Mouse (Mus musculus): Measurements from ENCODE around the gene Fanca. TPM values are rescaled to one million over a fixed set of nuclear protein-coding genes. Genes with fewer than 3 reads are reported as not detected.
"Not testable (repeated sequence)": the region's sequence is repeated elsewhere in the genome, so short reads cannot be mapped to it uniquely, and the experiment has no call there.

The Fanca gene
- polyA plus RNA-seq, 1 experiment from 2014 or later: 20.9 TPM

DNA sequence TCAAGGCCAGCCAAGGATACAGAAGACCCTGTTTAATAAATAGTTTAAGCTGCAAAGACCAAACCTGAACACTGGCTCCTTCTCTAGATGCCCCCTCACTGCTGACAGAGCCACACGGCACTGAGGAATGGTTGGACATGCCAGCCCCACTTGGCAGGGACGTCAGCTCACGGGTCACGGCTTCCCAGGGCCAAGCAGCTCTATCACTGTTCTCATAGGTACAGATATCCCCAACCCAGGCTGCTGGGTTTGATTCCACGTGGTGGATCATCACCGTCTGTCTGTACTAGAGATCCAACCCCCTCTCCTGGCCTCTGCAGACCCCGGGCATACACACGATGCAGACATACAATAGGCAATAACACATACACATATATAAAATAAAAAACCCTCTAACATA, 27.7 kb downstream of the Fanca start:
- Histone ChIP-seq H3K4me3 (ENCODE audit: low read depth, low read length) (no peak overlapping the region), H3K4me1 (ENCODE audit: control insufficient read depth, insufficient read depth, low read length) (no peaks in the 10 kb centered on the region), H3K36me3 (ENCODE audit: control insufficient read depth, insufficient read depth, low read length) (peaks cover 39% of the 10 kb centered on the region; the same call in 1 of the 2 replicates), H3K4me2 (ENCODE audit: low read depth, low read length) (no peak overlapping the region), H3K9ac (ENCODE audit: low read depth, low read length) (no peak overlapping the region), H3K27ac (replicated peaks; ENCODE audit: low read depth, low read length) (no peak overlapping the region), H3K9me3 (ENCODE audit: control insufficient read depth, low read length) (no peaks in the 10 kb centered on the region), H3K27me3 (replicated peaks; ENCODE audit: control insufficient read depth, insufficient read depth, low read length) (no peaks in the 10 kb centered on the region)
- DNase-seq (ENCODE audit: low spot score) (no peak), ATAC-seq (ENCODE audit: low read depth) (no peak)
- 96% methylated on average over 8 of the region's 8 CpGs for WGBS

DNA sequence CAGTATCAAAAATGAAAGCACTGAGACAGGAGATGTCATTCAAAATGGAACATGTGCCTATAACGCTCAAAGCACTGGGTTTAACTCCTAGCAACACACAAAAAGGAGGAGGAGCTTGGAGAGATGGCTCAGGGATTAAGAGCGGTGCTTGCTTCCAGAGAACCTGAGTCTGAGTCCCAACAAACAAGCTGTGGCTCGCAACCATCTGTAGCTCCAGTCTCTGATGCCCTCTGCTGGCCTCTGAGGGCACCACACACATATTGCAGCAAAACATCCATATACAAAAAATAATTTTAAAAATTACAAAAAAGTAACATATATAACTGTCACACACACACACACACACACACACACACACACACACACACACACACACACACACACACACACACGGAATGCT, 28.2 kb downstream of the Fanca start:
- no peak overlapping the region for H3K27ac ChIP-seq (replicated peaks; ENCODE audit: low read depth, low read length)
- peaks cover 34% of the 10 kb centered on the region; the same call in 1 of the 2 replicates for H3K36me3 ChIP-seq (ENCODE audit: control insufficient read depth, insufficient read depth, low read length)
- 71% methylated on average over 4 of the region's 4 CpGs for WGBS
- DNase-seq (ENCODE audit: low spot score) (no peak), ATAC-seq (ENCODE audit: low read depth) (no peak)
- no peaks in the 10 kb centered on the region for H3K27me3 ChIP-seq (replicated peaks; ENCODE audit: control insufficient read depth, insufficient read depth, low read length)
- no peak overlapping the region for H3K4me2 ChIP-seq (ENCODE audit: low read depth, low read length)
- no peaks in the 10 kb centered on the region for H3K4me1 ChIP-seq (ENCODE audit: control insufficient read depth, insufficient read depth, low read length)
- no peaks in the 10 kb centered on the region for H3K9me3 ChIP-seq (ENCODE audit: control insufficient read depth, low read length)
- H3K9ac ChIP-seq (ENCODE audit: low read depth, low read length): no peak overlapping the region
- no peak overlapping the region for H3K4me3 ChIP-seq (ENCODE audit: low read depth, low read length)

DNA sequence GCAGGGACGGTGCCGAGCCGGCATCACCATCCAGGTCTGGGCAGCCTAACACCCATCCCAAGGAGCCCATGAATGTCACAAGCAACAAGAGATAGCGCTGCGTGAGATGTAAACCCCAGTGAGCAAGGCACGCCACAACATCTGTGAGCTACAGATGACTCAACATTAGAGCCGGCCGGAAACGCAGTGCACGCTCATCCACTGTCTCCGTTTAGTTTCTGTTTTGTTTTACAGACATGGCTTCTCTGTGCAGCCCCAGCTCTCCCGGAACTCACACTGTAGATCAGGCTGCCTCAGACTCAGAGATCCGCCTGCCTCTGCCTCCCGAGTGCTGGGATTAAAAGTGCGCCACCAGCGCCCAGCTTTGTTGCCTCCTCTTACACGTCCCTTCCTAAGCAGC, 31.0 kb downstream of the Fanca start:
- H3K4me3 ChIP-seq (ENCODE audit: low read depth, low read length): no peak overlapping the region
- no peak overlapping the region for H3K9ac ChIP-seq (ENCODE audit: low read depth, low read length)
- H3K36me3 ChIP-seq (ENCODE audit: control insufficient read depth, insufficient read depth, low read length): 0 out of 2 replicates have a peak, but pooled peaks cover 23% of the 10 kb centered on the region
- H3K4me1 ChIP-seq (ENCODE audit: control insufficient read depth, insufficient read depth, low read length): no peaks in the 10 kb centered on the region
- no peak for ATAC-seq (ENCODE audit: low read depth)
- 92% methylated on average over 15 of the region's 17 CpGs for WGBS
- DNase-seq (ENCODE audit: low spot score): no peak
- no peaks in the 10 kb centered on the region for H3K9me3 ChIP-seq (ENCODE audit: control insufficient read depth, low read length)
- no peak overlapping the region for H3K4me2 ChIP-seq (ENCODE audit: low read depth, low read length)
- no peak overlapping the region for H3K27ac ChIP-seq (replicated peaks; ENCODE audit: low read depth, low read length)
- no peaks in the 10 kb centered on the region for H3K27me3 ChIP-seq (replicated peaks; ENCODE audit: control insufficient read depth, insufficient read depth, low read length)

DNA sequence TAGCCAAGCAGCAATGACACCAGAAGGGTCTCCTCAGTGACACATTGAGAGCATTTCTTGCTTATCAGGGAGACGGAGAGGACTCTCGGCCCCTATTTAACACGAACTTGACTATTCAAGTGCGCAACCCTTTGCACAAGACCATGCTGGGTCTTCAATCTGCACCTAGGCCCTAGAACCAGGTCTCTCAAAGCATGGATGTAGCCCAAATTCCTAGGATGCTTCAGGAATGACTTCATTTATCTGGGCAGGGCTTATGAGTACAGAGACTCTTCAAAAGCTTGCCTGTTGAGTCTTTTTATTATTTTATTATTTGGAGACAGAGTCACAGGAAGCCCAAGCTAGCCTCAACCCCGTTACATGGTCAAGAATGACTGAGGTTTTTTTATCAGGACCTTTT, 33.9 kb downstream of the Fanca start:
- no peak overlapping the region for H3K9ac ChIP-seq (ENCODE audit: low read depth, low read length)
- H3K4me3 ChIP-seq (ENCODE audit: low read depth, low read length): no peak overlapping the region
- ATAC-seq (ENCODE audit: low read depth) (no peak), DNase-seq (ENCODE audit: low spot score) (no peak)
- peaks cover 22% of the 10 kb centered on the region; the same call in 1 of the 2 replicates for H3K36me3 ChIP-seq (ENCODE audit: control insufficient read depth, insufficient read depth, low read length)
- 87% methylated on average over 5 of the region's 5 CpGs for WGBS
- H3K9me3 ChIP-seq (ENCODE audit: control insufficient read depth, low read length): no peaks in the 10 kb centered on the region
- no peak overlapping the region for H3K4me2 ChIP-seq (ENCODE audit: low read depth, low read length)
- H3K27me3 ChIP-seq (replicated peaks; ENCODE audit: control insufficient read depth, insufficient read depth, low read length): no peaks in the 10 kb centered on the region
- no peak overlapping the region for H3K27ac ChIP-seq (replicated peaks; ENCODE audit: low read depth, low read length)
- no peaks in the 10 kb centered on the region for H3K4me1 ChIP-seq (ENCODE audit: control insufficient read depth, insufficient read depth, low read length)

DNA sequence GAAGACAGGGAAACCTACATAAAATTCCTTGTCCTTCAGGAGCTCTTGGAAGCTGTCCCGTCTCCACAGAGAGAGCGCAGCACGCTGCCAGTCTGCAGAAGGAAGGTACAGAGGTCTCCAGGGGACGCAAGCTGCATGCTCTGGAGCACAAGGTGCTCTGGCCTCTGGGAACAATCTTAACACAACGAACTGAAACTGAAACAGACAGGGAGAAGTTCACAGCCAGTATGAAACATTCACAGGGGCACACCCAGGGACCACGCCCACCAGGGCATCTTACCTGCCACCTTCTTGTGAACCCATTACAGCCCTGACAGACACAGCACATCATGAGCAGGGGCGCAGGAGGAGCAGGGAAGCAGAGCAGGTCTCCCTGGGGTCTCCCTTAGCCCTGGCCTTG, 34.4 kb downstream of the Fanca start:
- no peak overlapping the region for H3K4me2 ChIP-seq (ENCODE audit: low read depth, low read length)
- H3K9ac ChIP-seq (ENCODE audit: low read depth, low read length): no peak overlapping the region
- DNase-seq (ENCODE audit: low spot score) (no peak), ATAC-seq (ENCODE audit: low read depth) (no peak)
- H3K27ac ChIP-seq (replicated peaks; ENCODE audit: low read depth, low read length): no peak overlapping the region
- H3K4me1 ChIP-seq (ENCODE audit: control insufficient read depth, insufficient read depth, low read length): no peaks in the 10 kb centered on the region
- no peaks in the 10 kb centered on the region for H3K9me3 ChIP-seq (ENCODE audit: control insufficient read depth, low read length)
- 83% methylated on average over 7 of the region's 7 CpGs for WGBS
- peaks cover 22% of the 10 kb centered on the region; the same call in 1 of the 2 replicates for H3K36me3 ChIP-seq (ENCODE audit: control insufficient read depth, insufficient read depth, low read length)
- no peak overlapping the region for H3K4me3 ChIP-seq (ENCODE audit: low read depth, low read length)
- no peaks in the 10 kb centered on the region for H3K27me3 ChIP-seq (replicated peaks; ENCODE audit: control insufficient read depth, insufficient read depth, low read length)

DNA sequence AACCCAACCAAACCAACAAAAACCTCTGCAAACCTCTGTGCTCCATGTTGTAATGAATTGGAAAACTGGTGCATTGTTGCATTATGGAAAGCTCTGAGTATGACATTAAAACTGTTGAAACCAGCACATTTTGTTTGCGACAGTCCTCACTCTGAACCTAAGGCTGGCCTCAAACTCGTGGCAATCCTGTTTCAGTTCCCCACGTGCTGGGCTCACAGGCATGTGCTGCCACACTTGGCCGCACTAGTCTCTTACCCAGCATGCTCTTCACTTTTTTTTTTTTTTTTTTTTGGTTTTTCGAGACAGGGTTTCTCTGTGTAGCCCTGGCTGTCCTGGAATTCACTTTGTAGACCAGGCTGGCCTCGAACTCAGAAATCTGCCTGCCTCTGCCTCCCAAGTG, 35.4 kb downstream of the Fanca start:
- H3K36me3 ChIP-seq (ENCODE audit: control insufficient read depth, insufficient read depth, low read length): peaks cover 17% of the 10 kb centered on the region; the same call in 1 of the 2 replicates
- ATAC-seq (ENCODE audit: low read depth); H3K4me2 ChIP-seq (ENCODE audit: low read depth, low read length); H3K27me3 ChIP-seq (replicated peaks; ENCODE audit: control insufficient read depth, insufficient read depth, low read length); H3K4me3 ChIP-seq (ENCODE audit: low read depth, low read length); DNase-seq (ENCODE audit: low spot score); H3K9me3 ChIP-seq (ENCODE audit: control insufficient read depth, low read length); H3K9ac ChIP-seq (ENCODE audit: low read depth, low read length); H3K27ac ChIP-seq (replicated peaks; ENCODE audit: low read depth, low read length); H3K4me1 ChIP-seq (ENCODE audit: control insufficient read depth, insufficient read depth, low read length): not testable (repeated sequence)
- WGBS: 88% methylated on average over 5 of the region's 6 CpGs

DNA sequence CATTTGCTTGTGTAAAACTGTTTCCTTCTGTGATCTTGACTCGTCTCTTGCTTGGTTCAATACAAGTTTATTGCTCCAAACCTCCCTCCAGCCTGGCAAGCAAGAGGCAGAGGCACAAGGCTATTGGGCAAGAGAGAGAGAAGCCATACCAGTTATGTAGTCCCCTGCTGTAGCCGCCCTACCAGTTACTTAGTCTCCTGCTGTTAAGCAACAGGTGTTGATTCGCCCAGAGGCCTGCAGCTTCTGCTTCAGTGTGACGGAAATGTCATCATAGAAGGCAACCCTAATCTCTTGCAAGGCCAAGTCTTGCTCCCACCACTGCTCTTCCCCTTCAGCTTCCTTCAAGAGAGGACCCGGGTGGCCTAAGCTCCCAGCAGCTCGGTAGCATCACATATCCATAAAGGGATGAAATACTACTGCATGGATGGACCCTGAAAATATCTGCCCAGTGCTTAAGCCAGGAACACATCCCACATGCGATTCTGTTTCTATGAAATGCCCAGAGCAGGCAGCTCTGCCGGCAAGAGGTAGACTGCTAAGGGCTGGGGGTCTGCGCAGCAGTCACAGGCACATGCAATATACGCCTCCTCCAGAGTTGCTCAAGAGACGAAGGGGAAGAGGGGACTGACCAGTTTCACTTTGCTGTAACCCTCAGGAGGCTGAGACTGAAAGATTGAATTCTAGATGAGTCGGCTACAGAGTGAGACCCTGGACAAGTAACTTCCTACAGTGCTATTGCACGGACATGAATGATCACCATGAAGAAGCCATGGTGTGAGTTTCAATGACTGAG, 37.9 kb downstream of the Fanca start:
- Histone ChIP-seq H3K4me2 (ENCODE audit: low read depth, low read length) (no peak overlapping the region), H3K36me3 (ENCODE audit: control insufficient read depth, insufficient read depth, low read length) (peaks cover 11% of the 10 kb centered on the region; the same call in 1 of the 2 replicates), H3K9ac (ENCODE audit: low read depth, low read length) (no peak overlapping the region), H3K27me3 (replicated peaks; ENCODE audit: control insufficient read depth, insufficient read depth, low read length) (no peaks in the 10 kb centered on the region), H3K4me3 (ENCODE audit: low read depth, low read length) (no peak overlapping the region), H3K27ac (replicated peaks; ENCODE audit: low read depth, low read length) (no peak overlapping the region), H3K4me1 (ENCODE audit: control insufficient read depth, insufficient read depth, low read length) (no peaks in the 10 kb centered on the region), H3K9me3 (ENCODE audit: control insufficient read depth, low read length) (no peaks in the 10 kb centered on the region)
- ATAC-seq (ENCODE audit: low read depth) (no peak), DNase-seq (ENCODE audit: low spot score) (no peak)
- 86% methylated on average over 13 of the region's 13 CpGs for WGBS

DNA sequence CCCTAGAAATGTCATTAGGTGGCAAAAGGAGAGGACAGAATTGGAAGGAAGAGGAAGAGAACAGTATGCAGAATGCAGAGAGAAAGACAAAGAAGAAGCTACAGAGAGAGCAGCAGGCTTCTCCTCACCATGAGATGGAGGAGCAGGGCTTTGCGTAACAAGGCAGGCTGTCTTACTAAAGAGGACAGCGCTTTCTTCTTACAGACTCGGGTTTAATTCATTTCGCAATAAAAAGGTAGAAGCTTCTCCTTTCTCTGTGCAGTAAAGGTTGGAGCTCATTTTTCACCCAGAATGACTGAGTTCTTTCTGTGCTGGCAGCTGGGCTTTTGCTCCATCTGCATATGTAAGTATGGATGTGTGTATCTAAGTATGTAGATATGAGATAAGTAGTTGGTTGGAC, 38.5 kb downstream of the Fanca start:
- WGBS: 91% methylated on average over 4 of the region's 4 CpGs
- peaks cover 11% of the 10 kb centered on the region; the same call in 1 of the 2 replicates for H3K36me3 ChIP-seq (ENCODE audit: control insufficient read depth, insufficient read depth, low read length)
- H3K9me3 ChIP-seq (ENCODE audit: control insufficient read depth, low read length): no peaks in the 10 kb centered on the region
- H3K27ac ChIP-seq (replicated peaks; ENCODE audit: low read depth, low read length): no peak overlapping the region
- no peak overlapping the region for H3K4me3 ChIP-seq (ENCODE audit: low read depth, low read length)
- ATAC-seq (ENCODE audit: low read depth): no peak
- no peak overlapping the region for H3K4me2 ChIP-seq (ENCODE audit: low read depth, low read length)
- no peaks in the 10 kb centered on the region for H3K27me3 ChIP-seq (replicated peaks; ENCODE audit: control insufficient read depth, insufficient read depth, low read length)
- H3K4me1 ChIP-seq (ENCODE audit: control insufficient read depth, insufficient read depth, low read length): no peaks in the 10 kb centered on the region
- no peak overlapping the region for H3K9ac ChIP-seq (ENCODE audit: low read depth, low read length)
- DNase-seq (ENCODE audit: low spot score): no peak

DNA sequence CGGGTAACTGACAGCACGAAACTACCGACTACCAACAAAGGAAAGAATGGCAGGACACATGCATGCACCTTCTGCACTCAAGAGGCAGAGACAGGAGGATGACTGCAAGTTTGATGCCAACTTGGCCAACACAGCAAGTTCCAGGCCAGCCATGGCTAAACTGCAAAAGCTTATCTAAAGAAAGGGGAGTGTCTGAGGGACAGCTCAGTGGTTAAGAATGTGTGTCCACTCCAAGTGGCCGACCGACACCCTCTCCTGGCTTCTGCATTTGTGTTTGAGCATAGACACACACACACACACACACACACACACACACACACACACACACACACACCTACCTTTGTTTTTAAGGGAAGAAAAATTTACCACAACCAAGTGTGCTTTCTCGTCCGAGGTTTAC, 39.9 kb downstream of the Fanca start:
- WGBS: 93% methylated on average over 7 of the region's 7 CpGs
- Histone ChIP-seq H3K9ac (ENCODE audit: low read depth, low read length) (no peak overlapping the region), H3K27ac (replicated peaks; ENCODE audit: low read depth, low read length) (no peak overlapping the region), H3K36me3 (ENCODE audit: control insufficient read depth, insufficient read depth, low read length) (peaks cover 14% of the 10 kb centered on the region; the same call in 1 of the 2 replicates), H3K9me3 (ENCODE audit: control insufficient read depth, low read length) (no peaks in the 10 kb centered on the region), H3K4me3 (ENCODE audit: low read depth, low read length) (no peak overlapping the region), H3K4me2 (ENCODE audit: low read depth, low read length) (no peak overlapping the region), H3K27me3 (replicated peaks; ENCODE audit: control insufficient read depth, insufficient read depth, low read length) (no peaks in the 10 kb centered on the region), H3K4me1 (ENCODE audit: control insufficient read depth, insufficient read depth, low read length) (no peaks in the 10 kb centered on the region)
- no peak for DNase-seq (ENCODE audit: low spot score)
- ATAC-seq (ENCODE audit: low read depth): no peak
